Mouse (Mus musculus): ENCODE measurements around the gene Med22. TPM values are rescaled to one million over a fixed set of nuclear protein-coding genes. Genes with fewer than 3 reads are reported as not detected.

The Med22 gene
- polyA plus RNA-seq, 1 experiment from 2014 or later, result 77.3 TPM

GRCm38 (mm10) chr2:26921784-26922183 lies 11.3 kb upstream of the Med22 start:
- WGBS, result 86% methylated on average over 9 of the region's 9 CpGs
- ATAC-seq (ENCODE audit: low FRiP score), result no peak

GRCm38 (mm10) chr2:26920190-26920855 lies 9.8 kb upstream of the Med22 start:
- H3K36me3 ChIP-seq (ENCODE audit: control insufficient read depth, insufficient read depth, low read length), result peaks cover 22% of the 10 kb centered on the region
- peaks cover 4% of the 10 kb centered on the region; the same call in 1 of the 2 replicates for H3K4me1 ChIP-seq (replicated peaks; ENCODE audit: control insufficient read depth, insufficient read depth, low read length)

More at GRCm38 (mm10) chr2:26921784-26922183, 11.3 kb upstream of the Med22 start:
- no peak overlapping the region for H3K27ac ChIP-seq (ENCODE audit: low read depth, low read length)
- H3K36me3 ChIP-seq (ENCODE audit: control insufficient read depth, insufficient read depth, low read length), result peaks cover 22% of the 10 kb centered on the region
- H3K4me1 ChIP-seq (replicated peaks; ENCODE audit: control insufficient read depth, insufficient read depth, low read length), result peaks cover 4% of the 10 kb centered on the region; the same call in 1 of the 2 replicates
- H3K4me2 ChIP-seq (replicated peaks; ENCODE audit: low read depth, low read length), result no peak overlapping the region
- no peak overlapping the region for H3K9ac ChIP-seq (ENCODE audit: low read depth, low read length)
- no peak overlapping the region for H3K4me3 ChIP-seq (ENCODE audit: low read depth, low read length)
- no peaks in the 10 kb centered on the region for H3K27me3 ChIP-seq (ENCODE audit: control insufficient read depth, insufficient read depth, low read length)
- no peak for DNase-seq (ENCODE audit: low spot score)
- H3K9me3 ChIP-seq (ENCODE audit: control insufficient read depth, low read length), result no peaks in the 10 kb centered on the region

GRCm38 (mm10) chr2:26919684-26920083 lies 9.2 kb upstream of the Med22 start:
- Histone ChIP-seq H3K4me2 (replicated peaks; ENCODE audit: low read depth, low read length) (no peak overlapping the region), H3K9me3 (ENCODE audit: control insufficient read depth, low read length) (no peaks in the 10 kb centered on the region), H3K27me3 (ENCODE audit: control insufficient read depth, insufficient read depth, low read length) (no peaks in the 10 kb centered on the region), H3K27ac (ENCODE audit: low read depth, low read length) (no peak overlapping the region), H3K4me1 (replicated peaks; ENCODE audit: control insufficient read depth, insufficient read depth, low read length) (peaks cover 4% of the 10 kb centered on the region; the same call in 1 of the 2 replicates), H3K9ac (ENCODE audit: low read depth, low read length) (no peak overlapping the region), H3K36me3 (ENCODE audit: control insufficient read depth, insufficient read depth, low read length) (peaks cover 22% of the 10 kb centered on the region), H3K4me3 (ENCODE audit: low read depth, low read length) (no peak overlapping the region)
- ATAC-seq (ENCODE audit: low FRiP score), result no peak
- DNase-seq (ENCODE audit: low spot score), result no peak
- 92% methylated on average over 3 of the region's 3 CpGs for WGBS

More at GRCm38 (mm10) chr2:26920190-26920855, 9.8 kb upstream of the Med22 start:
- Histone ChIP-seq H3K9me3 (ENCODE audit: control insufficient read depth, low read length) (no peaks in the 10 kb centered on the region), H3K4me2 (replicated peaks; ENCODE audit: low read depth, low read length) (no peak overlapping the region), H3K27ac (ENCODE audit: low read depth, low read length) (no peak overlapping the region), H3K4me3 (ENCODE audit: low read depth, low read length) (no peak overlapping the region), H3K27me3 (ENCODE audit: control insufficient read depth, insufficient read depth, low read length) (no peaks in the 10 kb centered on the region), H3K9ac (ENCODE audit: low read depth, low read length) (no peak overlapping the region)
- ATAC-seq (ENCODE audit: low FRiP score) (no peak), DNase-seq (ENCODE audit: low spot score) (no peak)
- WGBS, result 91% methylated on average over 6 of the region's 6 CpGs

GRCm38 (mm10) chr2:26916738-26917137 lies 6.3 kb upstream of the Med22 start:
- Histone ChIP-seq H3K4me1 (replicated peaks; ENCODE audit: control insufficient read depth, insufficient read depth, low read length) (peaks cover 11% of the 10 kb centered on the region), H3K27ac (ENCODE audit: low read depth, low read length) (no peak overlapping the region; the same call in 1 of the 2 replicates), H3K9me3 (ENCODE audit: control insufficient read depth, low read length) (no peaks in the 10 kb centered on the region), H3K9ac (ENCODE audit: low read depth, low read length) (peak overlapping the region; percentile 62), H3K4me2 (replicated peaks; ENCODE audit: low read depth, low read length) (peak overlapping the region; percentile 96), H3K4me3 (ENCODE audit: low read depth, low read length) (peak overlapping the region; percentile 65), H3K27me3 (ENCODE audit: control insufficient read depth, insufficient read depth, low read length) (no peaks in the 10 kb centered on the region), H3K36me3 (ENCODE audit: control insufficient read depth, insufficient read depth, low read length) (peaks cover 27% of the 10 kb centered on the region)
- ATAC-seq (ENCODE audit: low FRiP score), result peak; percentile 18; the same call in 1 of the 2 replicates
- no peak for DNase-seq (ENCODE audit: low spot score)
- 1% methylated on average over 13 of the region's 13 CpGs for WGBS

GRCm38 (mm10) chr2:26915927-26916728 lies 5.7 kb upstream of the Med22 start, which contains the start of the genes Surf2 and Surf1:
Gene Surf2 (plus strand): TSS chr2:26916367.
Gene Surf1 (minus strand): TSS chr2:26916530.
- peak within 1 kb of the TSS; percentile 59 for H3K27ac ChIP-seq (ENCODE audit: low read depth, low read length)
- peak within 1 kb of the TSS; percentile 96 for H3K4me2 ChIP-seq (replicated peaks; ENCODE audit: low read depth, low read length)
- peak within 1 kb of the TSS; percentile 62 for H3K9ac ChIP-seq (ENCODE audit: low read depth, low read length)
- no peaks in the 10 kb centered on the region for H3K9me3 ChIP-seq (ENCODE audit: control insufficient read depth, low read length)
- no peaks in the 10 kb centered on the region for H3K27me3 ChIP-seq (ENCODE audit: control insufficient read depth, insufficient read depth, low read length)
- 3% methylated on average over 47 of the region's 47 CpGs for WGBS
- H3K4me1 ChIP-seq (replicated peaks; ENCODE audit: control insufficient read depth, insufficient read depth, low read length), result peaks cover 12% of the 10 kb centered on the region
- peak; percentile 84 for DNase-seq (ENCODE audit: low spot score)
- peak; percentile 76 for ATAC-seq (ENCODE audit: low FRiP score)
- peak within 1 kb of the TSS; percentile 65 for H3K4me3 ChIP-seq (ENCODE audit: low read depth, low read length)
- peaks cover 27% of the 10 kb centered on the region for H3K36me3 ChIP-seq (ENCODE audit: control insufficient read depth, insufficient read depth, low read length)

GRCm38 (mm10) chr2:26914148-26914941 lies 3.9 kb upstream of the Med22 start:
- H3K9ac ChIP-seq (ENCODE audit: low read depth, low read length), result no peak overlapping the region
- peaks cover 16% of the 10 kb centered on the region for H3K36me3 ChIP-seq (ENCODE audit: control insufficient read depth, insufficient read depth, low read length)
- WGBS, result 67% methylated on average over 8 of the region's 8 CpGs
- no peak for DNase-seq (ENCODE audit: low spot score)
- H3K27ac ChIP-seq (ENCODE audit: low read depth, low read length), result no peak overlapping the region
- H3K9me3 ChIP-seq (ENCODE audit: control insufficient read depth, low read length), result no peaks in the 10 kb centered on the region
- H3K27me3 ChIP-seq (ENCODE audit: control insufficient read depth, insufficient read depth, low read length), result no peaks in the 10 kb centered on the region
- peaks cover 12% of the 10 kb centered on the region for H3K4me1 ChIP-seq (replicated peaks; ENCODE audit: control insufficient read depth, insufficient read depth, low read length)
- H3K4me3 ChIP-seq (ENCODE audit: low read depth, low read length), result no peak overlapping the region
- H3K4me2 ChIP-seq (replicated peaks; ENCODE audit: low read depth, low read length), result no peak overlapping the region
- no peak for ATAC-seq (ENCODE audit: low FRiP score)

GRCm38 (mm10) chr2:26913416-26914147 lies 3.1 kb upstream of the Med22 start:
- Histone ChIP-seq H3K9ac (ENCODE audit: low read depth, low read length) (no peak overlapping the region), H3K4me3 (ENCODE audit: low read depth, low read length) (no peak overlapping the region), H3K36me3 (ENCODE audit: control insufficient read depth, insufficient read depth, low read length) (peaks cover 12% of the 10 kb centered on the region), H3K4me1 (replicated peaks; ENCODE audit: control insufficient read depth, insufficient read depth, low read length) (peaks cover 16% of the 10 kb centered on the region), H3K27ac (ENCODE audit: low read depth, low read length) (no peak overlapping the region), H3K27me3 (ENCODE audit: control insufficient read depth, insufficient read depth, low read length) (no peaks in the 10 kb centered on the region), H3K4me2 (replicated peaks; ENCODE audit: low read depth, low read length) (no peak overlapping the region), H3K9me3 (ENCODE audit: control insufficient read depth, low read length) (no peaks in the 10 kb centered on the region)
- ATAC-seq (ENCODE audit: low FRiP score) (no peak), DNase-seq (ENCODE audit: low spot score) (no peak)
- 87% methylated on average over 17 of the region's 17 CpGs for WGBS

Data from hindbrain, embryonic 11.5 days (tissue).